Comparison of ENCODE assay signal across 8 mouse cellular contexts in the genomic region with DNA sequence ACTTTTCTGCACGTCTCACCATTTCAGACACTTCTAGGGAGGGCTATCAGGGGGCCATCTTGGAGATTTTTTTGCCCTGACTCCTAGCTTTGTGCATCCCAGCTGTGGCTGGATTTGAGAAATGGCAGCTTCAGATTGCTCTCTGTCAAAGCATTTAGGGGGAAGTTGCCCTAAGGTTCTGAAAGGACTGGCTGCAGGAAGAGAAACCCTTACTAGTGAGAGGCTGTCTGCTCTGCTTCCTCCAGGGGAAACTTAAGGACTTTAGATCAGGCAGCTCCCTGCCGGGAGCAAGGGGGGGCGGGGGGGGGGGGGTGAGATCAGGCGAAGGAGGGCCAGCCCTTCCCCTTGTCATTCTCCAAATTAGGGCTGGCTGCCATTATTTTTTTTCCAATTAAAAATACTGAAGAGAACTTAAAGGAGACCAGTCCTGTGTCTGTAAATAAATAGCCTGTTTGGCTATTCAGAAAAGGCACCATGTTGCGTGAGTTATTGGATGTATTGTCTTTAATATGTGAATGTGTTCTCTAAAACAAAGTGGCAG.
DNase-seq lines count a peak whose midpoint lies in the region; ATAC-seq and TF ChIP-seq lines count a peak whose summit lies in the region.

No protein-coding gene starts in this region.

- no peaks in the 10 kb centered on the region for H3K9me3 ChIP-seq in heart, postnatal 0 days (replicated peaks; ENCODE audit: control insufficient read depth, low read length)

- H3K27ac ChIP-seq in cortical plate, adult 2 months (ENCODE audit: insufficient read depth, low read length) = peak overlapping the region; percentile 66
- peak overlapping the region; percentile 56; the same call in 1 of the 2 replicates for H3K27ac ChIP-seq in heart, postnatal 0 days (ENCODE audit: low read depth)

- WGBS in heart, postnatal 0 days = 33% methylated on average over 5 of the region's 5 CpGs

- TF ChIP-seq EP300 in heart, postnatal 0 days (IDR thresholded peaks at IDR 0.05; ENCODE audit: low read depth) = no peak

- H3K4me3 ChIP-seq in cortical plate, adult 2 months (ENCODE audit: insufficient read depth, low read length) = no peak overlapping the region
- H3K4me3 ChIP-seq in heart, postnatal 0 days (ENCODE audit: low read depth, low read length) = no peak overlapping the region

- peak; percentile 12 for DNase-seq in right cerebral cortex, adult 18-20 months
- no peak for DNase-seq in right cerebral cortex, postnatal 25 days
- peak; percentile 32 for DNase-seq in heart, postnatal 0 days (ENCODE audit: low spot score)
- DNase-seq in liver = peak; percentile 17
- peak; percentile 56 for DNase-seq in neural tube, embryonic 10.5 days (ENCODE audit: extremely low spot score, low spot score)
- DNase-seq in frontal cortex, postnatal 36 days (ENCODE audit: low spot score in 2 of 2) = no peak
- DNase-seq in urinary bladder, postnatal 4 days (ENCODE audit: low spot score in 2 of 2) = no peak

- no peak for TF ChIP-seq CTCF in cortical plate, adult 2 months (IDR thresholded peaks at IDR 0.05; ENCODE audit: extremely low read depth, insufficient read depth, low read length)
- TF ChIP-seq CTCF in heart, postnatal 0 days (IDR thresholded peaks at IDR 0.05; ENCODE audit: low read depth) = no peak

- no peak for TF ChIP-seq POLR2A in cortical plate, adult 2 months (IDR thresholded peaks at IDR 0.05; ENCODE audit: extremely low read depth, insufficient read depth, low read length)

- no peaks in the 10 kb centered on the region for H3K27me3 ChIP-seq in heart, postnatal 0 days (ENCODE audit: control insufficient read depth, insufficient read depth, low read length)

- H3K4me1 ChIP-seq in cortical plate, adult 2 months (ENCODE audit: control insufficient read depth, insufficient read depth, low read length) = peaks cover 11% of the 10 kb centered on the region; the same call in 1 of the 2 replicates
- peaks cover 14% of the 10 kb centered on the region for H3K4me1 ChIP-seq in heart, postnatal 0 days (ENCODE audit: control insufficient read depth, insufficient read depth)

- peak overlapping the region; percentile 60 for H3K4me2 ChIP-seq in heart, postnatal 0 days (ENCODE audit: low read depth, low read length)

- ATAC-seq in heart, postnatal 0 days (ENCODE audit: insufficient read depth, low read depth) = no peak

- no peak overlapping the region for H3K9ac ChIP-seq in heart, postnatal 0 days (replicated peaks; ENCODE audit: low read depth, low read length)

- H3K36me3 ChIP-seq in heart, postnatal 0 days (replicated peaks; ENCODE audit: control insufficient read depth, insufficient read depth, low read length) = no peaks in the 10 kb centered on the region

Comparison
In these comparisons a context has a peak if more than half of its experiments do, and no peak if none do; other contexts are left out.
1. DNase-seq: peak in right cerebral cortex, adult 18-20 months (single experiment), heart, postnatal 0 days (single experiment), liver (single experiment) and neural tube, embryonic 10.5 days (single experiment); none in right cerebral cortex, postnatal 25 days (single experiment), frontal cortex, postnatal 36 days (0 of 2) and urinary bladder, postnatal 4 days (0 of 2).